Mouse (Mus musculus) activated CD4-positive, CD25-positive, alpha-beta regulatory T cell (primary cell): ENCODE results near the gene Aif1. TPM values are rescaled to one million over a fixed set of nuclear protein-coding genes. Genes with fewer than 3 reads are reported as not detected.

Experiments used
- polyA plus RNA-seq, 2 experiments: library from polyadenylated mRNA; unstranded; fragments of 100-300 nt; shearing (Covaris generic); gene quantifications; one replicate each; pipeline ENCODE4 v1.2.1; 2017

Aif1 gene
- 10 to 100 TPM in 1 of 2 experiments, 1 to 10 TPM in 1; 5.5 to 18.3 TPM for polyA plus RNA-seq

GRCm38 (mm10) chr17:35175968-35176367 lies at the start of gene Aif1:
Gene Aif1, minus strand, starts transcription at chr17:35176068.

GRCm38 (mm10) chr17:35220156-35220952 lies 44.5 kb upstream of the Aif1 start, which contains the start of gene Gm16181:
Gene Gm16181, plus strand, starts transcription at chr17:35220834.

GRCm38 (mm10) chr17:35204494-35205379 lies 28.9 kb upstream of the Aif1 start, which contains the start of gene Lta:
Gene Lta, minus strand, starts transcription at chr17:35205351.

GRCm38 (mm10) chr17:35201787-35202186 lies 25.9 kb upstream of the Aif1 start, which contains the start of gene Tnf:
Gene Tnf, minus strand, starts transcription at chr17:35202007.

DNA sequence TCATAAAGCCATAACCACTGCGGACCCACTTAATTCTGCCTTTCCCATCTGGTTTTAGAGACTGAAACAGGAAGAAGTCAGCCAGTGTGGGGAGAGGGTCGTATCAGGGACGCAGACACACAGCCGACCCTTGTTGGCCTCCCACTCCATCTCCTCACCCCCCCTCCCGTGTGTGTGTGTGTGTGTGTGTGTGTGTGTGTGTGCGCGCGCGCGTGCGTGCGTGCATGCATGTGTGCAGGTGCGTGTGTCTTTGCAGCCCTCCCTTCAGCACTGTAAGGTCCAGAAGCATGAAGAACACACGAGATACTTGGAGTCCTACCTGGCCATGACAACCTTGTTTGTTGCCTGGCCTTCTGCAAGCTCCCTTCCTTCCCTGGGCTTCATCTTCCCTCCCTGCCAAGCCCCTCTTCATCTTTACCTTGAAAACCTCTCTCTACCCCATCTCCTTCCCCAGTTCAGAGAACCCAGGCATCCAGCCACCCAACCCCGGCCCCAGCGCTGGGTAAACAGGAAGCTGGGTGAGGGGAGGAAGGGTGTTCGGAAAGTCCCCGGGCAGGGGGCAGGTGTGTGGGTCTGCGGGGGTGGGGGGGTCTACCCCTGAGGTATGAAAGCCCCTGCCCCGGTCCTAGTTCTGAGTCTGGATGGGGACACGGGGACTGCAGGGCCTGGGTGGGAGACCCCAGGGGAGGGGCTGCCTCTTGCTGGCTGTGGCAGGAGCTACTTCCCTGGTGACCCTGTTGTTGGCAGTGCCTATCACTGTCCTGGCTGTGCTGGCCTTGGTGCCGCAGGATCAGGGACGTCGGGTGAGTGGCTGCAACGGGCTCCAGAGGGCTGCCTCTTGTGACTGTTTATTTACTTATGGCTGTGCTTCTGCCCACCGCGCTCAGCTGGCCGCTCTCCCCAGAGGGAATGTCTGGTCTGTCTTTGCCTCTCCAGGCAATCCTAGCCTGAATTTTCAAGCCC lies 18.3 kb upstream of the Aif1 start, which contains the start of gene Ltb:
Ltb (plus strand) TSS at position 559 of the 963 bp plus-strand sequence.

GRCm38 (mm10) chr17:35187959-35188610 lies 12.2 kb upstream of the Aif1 start, which contains the start of gene Lst1:
Gene Lst1, minus strand, starts transcription at chr17:35188439.

GRCm38 (mm10) chr17:35164568-35165450 lies 11.1 kb downstream of the Aif1 start, which contains the start of gene Prrc2a:
Gene Prrc2a, minus strand, starts transcription at chr17:35164897.

DNA sequence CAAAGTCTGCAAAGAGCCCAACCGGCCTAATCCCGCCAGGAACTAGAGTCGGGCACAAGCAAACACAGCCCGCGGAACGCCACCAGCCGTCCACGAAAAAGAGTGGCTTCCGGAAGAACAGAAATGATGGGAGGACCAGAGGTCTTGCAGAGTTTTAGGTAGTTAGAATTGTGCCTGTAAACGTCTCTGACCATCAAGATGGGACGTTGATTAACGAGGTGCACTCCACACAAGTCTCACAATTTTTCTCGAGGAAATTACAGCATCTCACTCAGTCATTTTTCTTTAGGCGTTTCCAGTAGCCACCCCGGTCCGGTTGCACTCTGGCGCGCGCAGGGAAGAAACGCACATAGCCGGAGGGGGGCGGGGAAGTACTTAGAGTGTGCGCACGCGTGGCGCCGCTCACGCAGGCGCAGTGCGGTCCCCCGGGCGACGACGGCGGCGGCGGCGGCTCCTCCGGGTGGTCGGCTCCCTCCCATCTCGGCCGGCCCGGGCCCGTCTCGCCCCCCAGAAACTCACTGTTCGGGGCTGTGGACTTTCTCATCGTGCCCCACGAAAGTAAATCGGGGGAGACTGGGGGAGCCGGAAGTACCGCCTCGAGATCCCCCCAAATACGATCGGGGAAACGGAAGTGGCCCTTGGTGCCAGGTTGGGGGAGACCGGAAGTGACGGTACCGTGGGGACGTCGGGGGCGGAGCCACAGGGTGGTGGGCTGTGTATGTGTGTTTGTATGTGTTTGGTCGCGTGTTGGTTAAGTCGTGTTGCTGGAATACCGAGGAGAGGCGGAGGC lies 40.9 kb downstream of the Aif1 start, which contains the start of gene Bag6:
Bag6 (plus strand) TSS at position 378 of the 790 bp plus-strand sequence.

GRCm38 (mm10) chr17:35131500-35132173 lies 44.2 kb downstream of the Aif1 start, which contains the start of gene Apom:
Gene Apom, minus strand, starts transcription at chr17:35132050.

DNA sequence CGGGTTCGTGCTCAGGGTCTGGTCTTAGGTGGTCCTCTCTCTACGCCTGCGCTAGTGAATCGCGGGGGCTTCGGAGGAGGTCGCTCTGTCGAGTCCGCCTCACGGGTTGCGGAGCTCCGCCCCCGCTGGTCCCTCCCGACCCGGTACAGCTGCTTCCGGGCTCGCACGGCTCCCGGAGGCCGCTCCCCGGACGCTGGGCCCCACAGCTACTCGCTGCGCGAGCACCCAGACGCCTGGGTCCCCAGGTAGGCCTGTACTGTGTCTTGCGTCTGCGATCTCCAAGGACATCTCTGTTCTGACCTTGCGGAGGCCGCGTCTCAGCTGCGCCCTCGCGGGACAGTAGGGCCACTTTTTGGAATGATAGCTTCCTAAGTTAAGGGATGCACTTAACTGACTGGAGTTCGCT lies 49.7 kb downstream of the Aif1 start, which contains the start of gene D17H6S53E:
D17H6S53E (plus strand) TSS at position 168 of the 406 bp plus-strand sequence.

DNA sequence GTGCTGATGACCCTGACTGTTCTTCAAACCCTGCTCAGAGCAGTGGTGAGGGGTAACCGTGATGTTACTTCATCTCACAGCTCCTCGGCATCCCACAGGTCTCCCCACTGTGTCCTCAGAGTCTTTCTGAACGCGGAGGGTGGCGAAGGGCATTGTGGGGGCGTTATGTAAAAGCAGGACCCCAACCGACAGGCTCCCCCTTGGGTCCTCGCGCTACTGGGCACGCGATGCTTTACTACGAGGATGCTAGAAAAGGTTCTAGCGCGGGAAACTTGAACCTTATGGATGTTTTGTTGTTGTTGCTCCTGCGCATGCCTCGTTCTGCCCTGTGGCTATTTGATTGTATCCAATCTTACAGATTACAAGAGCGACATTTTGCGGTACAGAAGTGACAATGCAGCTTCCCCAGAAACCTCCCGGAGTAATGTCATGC lies 54.0 kb downstream of the Aif1 start, which contains the start of gene Csnk2b:
Csnk2b (minus strand) TSS at position 183 of the 433 bp plus-strand sequence.

GRCm38 (mm10) chr17:35121143-35121799 lies 54.6 kb downstream of the Aif1 start, which contains the start of gene Gpank1:
Gene Gpank1, plus strand, starts transcription at chr17:35121455.

Other genes with a start within 250 kb of the Aif1 start
- gene Neu1, start 244.8 kb downstream of the Aif1 start, polyA plus RNA-seq: 10 to 100 TPM; 55.1 to 60.0 TPM
- gene Hspa1b, start 216.8 kb downstream of the Aif1 start, polyA plus RNA-seq: 10 to 100 TPM in 1 of 2 experiments, under 1 TPM in 1; 0.70 to 78.1 TPM
- gene Gm20481, start 206.2 kb downstream of the Aif1 start, polyA plus RNA-seq: 1 to 10 TPM in 1 of 2 experiments, not detected in 1; 2.5 TPM
- gene Hspa1a, start 203.9 kb downstream of the Aif1 start, polyA plus RNA-seq: 10 to 100 TPM in 1 of 2 experiments, not detected in 1; 18.3 TPM
- gene Hspa1l, start 203.4 kb downstream of the Aif1 start, polyA plus RNA-seq: under 1 TPM; 0.27 to 0.50 TPM
- gene Lsm2, start 194.2 kb downstream of the Aif1 start, polyA plus RNA-seq: 10 to 100 TPM; 79.0 to 93.1 TPM
- gene Vars, start 175.1 kb downstream of the Aif1 start, polyA plus RNA-seq: 100 to 1,000 TPM; 126 to 153 TPM
- under 1 TPM in 1 of 2 experiments, not detected in 1; 0.52 TPM for gene Vwa7, start 159.5 kb downstream of the Aif1 start, polyA plus RNA-seq
- under 1 TPM; 0.36 to 0.48 TPM for gene Sapcd1, start 148.1 kb downstream of the Aif1 start, polyA plus RNA-seq
- gene Msh5, start 129.3 kb downstream of the Aif1 start, polyA plus RNA-seq: 1 to 10 TPM in 1 of 2 experiments, under 1 TPM in 1; 0.87 to 2.6 TPM
- gene Clic1, start 126.1 kb downstream of the Aif1 start, polyA plus RNA-seq: 100 to 1,000 TPM; 647 to 661 TPM
- 1 to 10 TPM in 1 of 2 experiments, under 1 TPM in 1; 0.83 to 2.7 TPM for gene Ddah2, start 117.0 kb downstream of the Aif1 start, polyA plus RNA-seq
- gene Ly6g6c, start 110.7 kb downstream of the Aif1 start, polyA plus RNA-seq: not detected
- gene Mpig6b, start 109.9 kb downstream of the Aif1 start, polyA plus RNA-seq: not detected
- gene Ly6g6e, start 99.2 kb downstream of the Aif1 start, polyA plus RNA-seq: under 1 TPM in 1 of 2 experiments, not detected in 1; 0.15 TPM
- gene Ly6g6d, start 98.0 kb downstream of the Aif1 start, polyA plus RNA-seq: not detected
- under 1 TPM in 1 of 2 experiments, not detected in 1; 0.26 TPM for gene Ly6g6f, start 90.5 kb downstream of the Aif1 start, polyA plus RNA-seq
- 10 to 100 TPM; 59.7 to 60.5 TPM for gene Abhd16a, start 86.8 kb downstream of the Aif1 start, polyA plus RNA-seq
- under 1 TPM in 1 of 2 experiments, not detected in 1; 0.36 TPM for gene Ly6g5c, start 67.8 kb downstream of the Aif1 start, polyA plus RNA-seq
- gene Ly6g5b, start 60.6 kb downstream of the Aif1 start, polyA plus RNA-seq: 1 to 10 TPM; 3.4 to 9.5 TPM
- gene Gpank1, start 54.6 kb downstream of the Aif1 start, polyA plus RNA-seq: 10 to 100 TPM; 53.8 to 59.4 TPM
- 100 to 1,000 TPM; 351 to 388 TPM for gene Csnk2b, start 54.0 kb downstream of the Aif1 start, polyA plus RNA-seq
- 1 to 10 TPM in 1 of 2 experiments, under 1 TPM in 1; 0.88 to 2.4 TPM for gene D17H6S53E, start 49.7 kb downstream of the Aif1 start, polyA plus RNA-seq
- under 1 TPM; 0.28 to 0.37 TPM for gene Apom, start 44.0 kb downstream of the Aif1 start, polyA plus RNA-seq
- 10 to 100 TPM; 61.6 to 63.2 TPM for gene Bag6, start 40.9 kb downstream of the Aif1 start, polyA plus RNA-seq
- gene Prrc2a, start 11.2 kb downstream of the Aif1 start, polyA plus RNA-seq: 10 to 100 TPM; 33.4 to 33.5 TPM
- 10 to 100 TPM in 1 of 2 experiments, 1 to 10 TPM in 1; 8.9 to 14.6 TPM for gene Lst1, start 12.4 kb upstream of the Aif1 start, polyA plus RNA-seq
- gene Ltb, start 18.4 kb upstream of the Aif1 start, polyA plus RNA-seq: 1,000 to 10,000 TPM; 1,461 to 1,672 TPM
- 10 to 100 TPM; 27.9 to 30.5 TPM for gene Tnf, start 25.9 kb upstream of the Aif1 start, polyA plus RNA-seq
- 100 to 1,000 TPM in 1 of 2 experiments, 10 to 100 TPM in 1; 94.1 to 110 TPM for gene Lta, start 29.3 kb upstream of the Aif1 start, polyA plus RNA-seq
- gene Gm16181, start 44.8 kb upstream of the Aif1 start, polyA plus RNA-seq: 1 to 10 TPM in 1 of 2 experiments, not detected in 1; 1.2 TPM
- 1 to 10 TPM; 4.2 to 9.7 TPM for gene Atp6v1g2, start 57.6 kb upstream of the Aif1 start, polyA plus RNA-seq
- 10 to 100 TPM; 20.6 to 22.5 TPM for gene Nfkbil1, start 59.7 kb upstream of the Aif1 start, polyA plus RNA-seq
- 100 to 1,000 TPM; 227 to 243 TPM for gene Ddx39b, start 65.7 kb upstream of the Aif1 start, polyA plus RNA-seq
- 1,000 to 10,000 TPM; 4,556 to 6,565 TPM for gene H2-D1, start 86.7 kb upstream of the Aif1 start, polyA plus RNA-seq
- under 1 TPM in 1 of 2 experiments, not detected in 1; 0.64 TPM for gene H2-Q1, start 144.3 kb upstream of the Aif1 start, polyA plus RNA-seq
- gene H2-Q2, start 166.2 kb upstream of the Aif1 start, polyA plus RNA-seq: 10 to 100 TPM; 10.9 to 18.5 TPM
- 10 to 100 TPM; 45.4 to 61.9 TPM for gene H2-Q4, start 203.5 kb upstream of the Aif1 start, polyA plus RNA-seq
- 100 to 1,000 TPM; 448 to 693 TPM for gene H2-Q6, start 248.8 kb upstream of the Aif1 start, polyA plus RNA-seq